Mouse (Mus musculus): ENCODE measurements around the gene Cox17. TPM values are rescaled to one million over a fixed set of nuclear protein-coding genes. Genes with fewer than 3 reads are reported as not detected.

Cox17 gene
- polyA plus RNA-seq, 1 experiment: not detected

- Histone ChIP-seq H3K4me3 (ENCODE audit: insufficient read depth, low read depth, low read length) (no peak overlapping the region), H3K27ac (ENCODE audit: insufficient read depth, low read depth, low read length) (no peak overlapping the region), H3K4me1 (ENCODE audit: control insufficient read depth, insufficient read depth, low read length) (peaks cover 5% of the 10 kb centered on the region)
- no peak for TF ChIP-seq POLR2A (IDR thresholded peaks at IDR 0.05; ENCODE audit: insufficient read depth, low read depth, low read length)
- no peak for TF ChIP-seq CTCF (IDR thresholded peaks at IDR 0.05; ENCODE audit: insufficient read depth, low read depth, low read length)
- whole genome bisulfite sequencing: 82% methylated on average over 3 of the region's 3 CpGs
These were observed 1.7 kb upstream of the Cox17 start for GRCm38 (mm10) chr16:38344941-38345725.

DNA sequence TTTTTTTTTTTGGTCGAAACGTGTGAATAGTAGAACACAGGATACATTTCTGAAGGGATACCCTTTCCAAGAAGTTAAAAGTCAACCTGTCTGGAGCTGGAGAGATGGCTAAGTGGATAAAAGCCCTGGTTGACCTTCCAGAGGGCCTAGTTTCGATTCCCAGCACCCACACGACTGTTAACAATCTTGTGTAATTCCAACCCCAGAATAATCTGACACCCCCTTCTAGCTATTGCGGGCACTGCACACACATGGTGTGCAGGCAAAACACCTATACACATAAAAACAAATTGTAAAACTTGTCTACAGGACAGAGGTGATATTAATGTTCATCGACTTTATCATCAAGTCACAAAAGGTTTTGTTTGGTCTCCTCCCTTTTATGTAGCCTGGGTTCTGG lies 797 bp downstream of the Cox17 start:
- no peak for TF ChIP-seq CTCF (IDR thresholded peaks at IDR 0.05; ENCODE audit: insufficient read depth, low read depth, low read length)
- no peak for TF ChIP-seq POLR2A (IDR thresholded peaks at IDR 0.05; ENCODE audit: insufficient read depth, low read depth, low read length)
- H3K27ac ChIP-seq (ENCODE audit: insufficient read depth, low read depth, low read length): no peak overlapping the region
- no peak overlapping the region for H3K4me3 ChIP-seq (ENCODE audit: insufficient read depth, low read depth, low read length)
- 57% methylated on average over 6 of the region's 6 CpGs for WGBS
- no peaks in the 10 kb centered on the region; the same call in 1 of the 2 replicates for H3K4me1 ChIP-seq (ENCODE audit: control insufficient read depth, insufficient read depth, low read length)

- Histone ChIP-seq H3K27ac (ENCODE audit: insufficient read depth, low read depth, low read length) (no peak overlapping the region), H3K4me3 (ENCODE audit: insufficient read depth, low read depth, low read length) (no peak overlapping the region), H3K4me1 (ENCODE audit: control insufficient read depth, insufficient read depth, low read length) (no peaks in the 10 kb centered on the region; the same call in 1 of the 2 replicates)
- TF ChIP-seq CTCF (IDR thresholded peaks at IDR 0.05; ENCODE audit: insufficient read depth, low read depth, low read length): no peak
- TF ChIP-seq POLR2A (IDR thresholded peaks at IDR 0.05; ENCODE audit: insufficient read depth, low read depth, low read length): no peak
- WGBS: 88% methylated on average over 9 of the region's 9 CpGs
These were observed 1.5 kb downstream of the Cox17 start for GRCm38 (mm10) chr16:38348217-38348761.

DNA sequence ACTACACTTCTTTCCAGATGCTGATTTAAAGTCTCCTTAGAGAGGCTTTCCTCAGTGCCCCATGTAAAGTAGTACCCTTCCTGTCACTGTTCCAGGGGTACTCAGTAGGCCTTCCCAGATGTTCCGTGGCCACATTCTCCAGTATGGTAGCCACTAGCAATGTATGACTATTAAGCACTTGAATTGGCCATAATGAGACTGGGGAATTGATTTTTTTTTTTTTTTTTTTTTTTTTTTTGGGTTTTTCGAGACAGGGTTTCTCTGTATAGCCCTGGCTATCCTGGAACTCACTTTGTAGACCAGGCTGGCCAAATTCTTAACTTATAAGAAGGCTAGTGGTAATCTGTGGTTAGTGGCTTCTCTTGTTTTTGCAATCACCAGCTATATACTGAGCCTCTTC lies 3.1 kb downstream of the Cox17 start:
- Histone ChIP-seq H3K4me3 (ENCODE audit: insufficient read depth, low read depth, low read length) (no peak overlapping the region), H3K27ac (ENCODE audit: insufficient read depth, low read depth, low read length) (no peak overlapping the region), H3K4me1 (ENCODE audit: control insufficient read depth, insufficient read depth, low read length) (no peaks in the 10 kb centered on the region; the same call in 1 of the 2 replicates)
- WGBS: 81% methylated on average over 2 of the region's 2 CpGs
- TF ChIP-seq CTCF (IDR thresholded peaks at IDR 0.05; ENCODE audit: insufficient read depth, low read depth, low read length): no peak
- TF ChIP-seq POLR2A (IDR thresholded peaks at IDR 0.05; ENCODE audit: insufficient read depth, low read depth, low read length): no peak

- Histone ChIP-seq H3K27ac (ENCODE audit: insufficient read depth, low read depth, low read length) (no peak overlapping the region), H3K4me1 (ENCODE audit: control insufficient read depth, insufficient read depth, low read length) (no peaks in the 10 kb centered on the region; the same call in 1 of the 2 replicates), H3K4me3 (ENCODE audit: insufficient read depth, low read depth, low read length) (no peak overlapping the region)
- no peak for TF ChIP-seq CTCF (IDR thresholded peaks at IDR 0.05; ENCODE audit: insufficient read depth, low read depth, low read length)
- 89% methylated on average over 7 of the region's 7 CpGs for WGBS
These were observed 3.6 kb downstream of the Cox17 start for GRCm38 (mm10) chr16:38350361-38350855.

DNA sequence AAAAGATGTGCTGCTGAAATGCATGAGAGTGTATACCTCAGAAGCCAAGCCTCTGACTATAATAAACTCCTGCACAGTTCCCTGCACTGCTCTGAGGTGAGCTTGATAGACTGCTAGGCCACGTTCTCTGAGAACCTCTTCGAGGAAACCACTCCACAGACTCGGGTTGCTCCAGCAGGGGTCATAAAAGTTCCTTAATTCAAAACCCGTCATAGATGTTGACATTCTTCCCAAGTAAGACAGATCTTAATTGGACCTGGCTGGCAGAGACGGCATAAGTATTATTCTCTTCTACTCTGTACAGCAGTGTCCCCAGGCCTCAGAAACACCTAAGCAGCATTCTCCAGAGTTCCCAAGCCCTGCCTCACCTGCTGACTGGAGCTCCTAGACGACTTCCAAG lies 4.1 kb downstream of the Cox17 start:
- H3K27ac ChIP-seq (ENCODE audit: insufficient read depth, low read depth, low read length): no peak overlapping the region
- WGBS: 76% methylated on average over 6 of the region's 6 CpGs
- no peaks in the 10 kb centered on the region; the same call in 1 of the 2 replicates for H3K4me1 ChIP-seq (ENCODE audit: control insufficient read depth, insufficient read depth, low read length)
- no peak overlapping the region for H3K4me3 ChIP-seq (ENCODE audit: insufficient read depth, low read depth, low read length)
- TF ChIP-seq POLR2A (IDR thresholded peaks at IDR 0.05; ENCODE audit: insufficient read depth, low read depth, low read length): no peak
- no peak for TF ChIP-seq CTCF (IDR thresholded peaks at IDR 0.05; ENCODE audit: insufficient read depth, low read depth, low read length)

DNA sequence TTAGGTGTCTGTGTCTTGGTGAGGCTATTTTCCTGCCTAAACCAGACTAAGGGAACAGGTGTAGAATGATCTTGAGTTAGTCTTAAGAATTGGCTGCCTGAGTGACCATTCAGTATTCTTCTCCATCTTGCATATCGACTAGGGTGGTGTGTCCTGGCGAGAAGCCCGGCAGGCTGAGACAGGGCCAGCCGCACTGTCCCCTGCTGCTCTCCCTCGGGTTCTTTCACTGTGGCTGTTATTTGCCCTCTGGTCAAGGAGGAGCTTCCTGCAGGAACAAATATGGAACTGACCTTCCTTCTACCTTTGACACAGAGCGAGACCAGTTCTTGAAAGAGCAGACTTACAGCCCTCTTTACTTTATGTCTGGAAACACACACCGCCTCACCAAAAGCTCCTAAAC lies 5.2 kb downstream of the Cox17 start:
- TF ChIP-seq POLR2A (IDR thresholded peaks at IDR 0.05; ENCODE audit: insufficient read depth, low read depth, low read length): no peak
- no peak for TF ChIP-seq CTCF (IDR thresholded peaks at IDR 0.05; ENCODE audit: insufficient read depth, low read depth, low read length)
- WGBS: 56% methylated on average over 7 of the region's 7 CpGs
- H3K27ac ChIP-seq (ENCODE audit: insufficient read depth, low read depth, low read length): no peak overlapping the region
- no peak overlapping the region for H3K4me3 ChIP-seq (ENCODE audit: insufficient read depth, low read depth, low read length)
- no peaks in the 10 kb centered on the region; the same call in 1 of the 2 replicates for H3K4me1 ChIP-seq (ENCODE audit: control insufficient read depth, insufficient read depth, low read length)

- TF ChIP-seq POLR2A (IDR thresholded peaks at IDR 0.05; ENCODE audit: insufficient read depth, low read depth, low read length) (no peak), CTCF (IDR thresholded peaks at IDR 0.05; ENCODE audit: insufficient read depth, low read depth, low read length) (no peak)
- H3K4me3 ChIP-seq (ENCODE audit: insufficient read depth, low read depth, low read length): no peak overlapping the region
- H3K27ac ChIP-seq (ENCODE audit: insufficient read depth, low read depth, low read length): no peak overlapping the region
- H3K4me1 ChIP-seq (ENCODE audit: control insufficient read depth, insufficient read depth, low read length): no peaks in the 10 kb centered on the region; the same call in 1 of the 2 replicates
These were observed 6.1 kb downstream of the Cox17 start for GRCm38 (mm10) chr16:38352851-38353250.

DNA sequence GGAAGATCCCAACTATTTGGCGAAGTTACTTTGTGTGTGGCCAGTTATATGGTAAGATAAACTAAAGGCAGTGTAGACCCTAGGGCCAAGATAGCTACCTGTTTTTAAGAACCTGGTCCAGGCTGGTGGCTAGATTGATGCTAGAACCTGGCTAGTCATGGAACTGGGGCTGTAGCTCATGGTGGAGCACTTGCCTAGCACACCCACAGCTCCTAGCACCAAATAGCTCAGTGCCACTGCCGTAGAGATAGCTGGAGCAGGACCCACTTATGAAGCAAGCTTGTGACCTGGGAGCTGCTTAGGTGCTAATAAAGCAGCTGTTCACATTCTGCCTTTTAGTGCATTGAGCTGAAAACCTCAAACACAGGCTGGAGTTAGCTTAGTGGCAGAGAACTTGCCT lies 6.9 kb downstream of the Cox17 start:
- Histone ChIP-seq H3K27ac (ENCODE audit: insufficient read depth, low read depth, low read length) (no peak overlapping the region), H3K4me1 (ENCODE audit: control insufficient read depth, insufficient read depth, low read length) (no peaks in the 10 kb centered on the region; the same call in 1 of the 2 replicates), H3K4me3 (ENCODE audit: insufficient read depth, low read depth, low read length) (no peak overlapping the region)
- no peak for TF ChIP-seq POLR2A (IDR thresholded peaks at IDR 0.05; ENCODE audit: insufficient read depth, low read depth, low read length)
- TF ChIP-seq CTCF (IDR thresholded peaks at IDR 0.05; ENCODE audit: insufficient read depth, low read depth, low read length): no peak
- 98% methylated on average over 2 of the region's 2 CpGs for WGBS
